Mouse (Mus musculus) urinary bladder, postnatal 14 days (tissue): ENCODE data around the gene Pdcd2l.

Experiments used
- DNase-seq: peaks from one replicate; pipeline ENCODE4 v3.0.0; 2021; ENCODE audit warnings: low spot score

Gene Pdcd2l

DNA sequence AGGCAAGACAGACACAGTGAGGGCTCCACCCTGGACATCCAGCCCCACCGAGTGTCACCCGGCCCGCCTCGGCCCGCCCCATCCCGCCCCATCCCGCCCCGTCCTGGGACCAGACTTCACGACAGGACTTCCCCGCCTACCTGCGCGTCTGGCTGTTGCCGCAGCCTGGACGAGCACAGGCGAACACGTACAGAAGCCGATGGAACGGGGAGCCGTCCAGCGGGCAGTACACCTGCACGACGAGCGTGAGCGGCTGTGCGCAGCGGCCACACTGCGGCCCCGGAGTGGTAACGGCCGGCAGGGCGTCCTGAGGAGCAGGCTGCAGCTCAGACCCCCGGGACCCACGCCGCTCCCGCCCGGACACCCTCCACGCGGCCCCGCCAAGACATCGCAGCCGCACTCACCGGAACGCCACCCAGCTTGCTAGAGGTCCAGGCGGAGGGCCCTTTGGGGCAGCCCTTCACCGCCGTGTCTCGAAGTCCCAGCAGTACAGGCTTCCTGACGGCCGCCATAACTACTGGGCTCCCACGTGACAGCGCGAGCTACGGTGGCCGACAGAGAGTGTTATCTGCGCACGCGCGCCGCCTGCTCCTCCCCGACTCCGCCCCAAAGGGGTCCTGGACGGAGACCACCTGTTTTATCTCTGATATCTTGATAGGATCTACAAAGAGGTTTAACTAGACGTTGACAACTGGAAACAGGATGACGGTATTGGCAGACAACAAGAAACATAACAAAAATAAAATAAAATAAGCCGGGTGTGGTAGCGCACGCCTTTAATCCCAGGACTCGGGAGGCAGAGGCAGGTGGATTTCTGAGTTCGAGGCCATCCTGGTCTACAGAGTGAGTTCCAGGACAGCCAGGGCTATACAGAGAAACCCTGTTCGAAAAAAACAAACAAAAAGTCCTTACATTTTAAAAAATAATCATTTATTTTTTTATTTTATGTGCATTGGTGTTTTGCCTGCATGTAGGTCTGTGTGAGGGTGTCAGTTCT lies at the start of gene Pdcd2l:
TSS of gene Pdcd2l (minus strand) at position 530 of the 997 bp plus-strand sequence.
- DNase-seq: peak; percentile 91

DNA sequence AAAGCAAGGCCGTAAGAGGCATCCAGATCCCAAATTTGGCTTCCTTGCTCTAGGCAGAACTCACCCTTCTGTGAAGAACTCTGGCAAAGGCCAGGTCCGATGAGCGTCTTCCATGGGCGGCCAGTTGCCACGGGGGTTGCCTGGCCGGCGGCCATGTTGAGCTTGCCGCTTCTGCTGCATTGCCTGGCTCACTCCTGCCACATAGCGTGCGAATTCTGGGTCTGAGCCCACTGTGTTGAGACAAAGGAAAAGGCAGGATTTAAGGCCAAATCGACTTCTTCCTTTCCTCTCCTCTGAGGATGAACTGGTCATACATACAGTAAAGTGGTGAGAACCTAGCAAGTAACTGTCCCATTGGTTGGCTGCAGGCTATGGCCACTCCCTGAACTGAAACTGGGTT lies 45.7 kb upstream of the Pdcd2l start:
- no peak for DNase-seq

- DNase-seq: no peak
Measured at GRCm38 (mm10) chr7:34238086-34238485, 41.6 kb upstream of the Pdcd2l start.

DNA sequence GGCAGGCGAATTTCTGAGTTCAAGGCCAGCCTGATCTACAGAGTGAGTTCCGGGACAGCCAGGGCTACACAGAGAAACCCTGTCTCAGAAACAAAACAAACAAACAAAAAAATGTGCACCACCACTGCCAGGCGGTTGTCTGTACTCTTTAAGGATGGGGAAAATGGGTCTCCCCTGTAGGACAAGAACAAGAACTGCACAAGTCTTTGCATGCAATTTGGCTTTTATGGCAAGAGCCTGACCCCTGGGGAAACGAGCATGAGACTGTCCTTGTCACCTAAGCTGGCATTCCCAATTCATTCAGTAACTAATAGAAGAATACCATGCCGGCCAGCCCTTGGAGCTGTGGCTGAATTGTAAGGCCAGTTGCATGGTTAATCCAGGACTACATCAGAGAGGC lies 39.1 kb upstream of the Pdcd2l start:
- no peak for DNase-seq

- DNase-seq: no peak
Measured at GRCm38 (mm10) chr7:34234610-34235561, 38.4 kb upstream of the Pdcd2l start.

DNA sequence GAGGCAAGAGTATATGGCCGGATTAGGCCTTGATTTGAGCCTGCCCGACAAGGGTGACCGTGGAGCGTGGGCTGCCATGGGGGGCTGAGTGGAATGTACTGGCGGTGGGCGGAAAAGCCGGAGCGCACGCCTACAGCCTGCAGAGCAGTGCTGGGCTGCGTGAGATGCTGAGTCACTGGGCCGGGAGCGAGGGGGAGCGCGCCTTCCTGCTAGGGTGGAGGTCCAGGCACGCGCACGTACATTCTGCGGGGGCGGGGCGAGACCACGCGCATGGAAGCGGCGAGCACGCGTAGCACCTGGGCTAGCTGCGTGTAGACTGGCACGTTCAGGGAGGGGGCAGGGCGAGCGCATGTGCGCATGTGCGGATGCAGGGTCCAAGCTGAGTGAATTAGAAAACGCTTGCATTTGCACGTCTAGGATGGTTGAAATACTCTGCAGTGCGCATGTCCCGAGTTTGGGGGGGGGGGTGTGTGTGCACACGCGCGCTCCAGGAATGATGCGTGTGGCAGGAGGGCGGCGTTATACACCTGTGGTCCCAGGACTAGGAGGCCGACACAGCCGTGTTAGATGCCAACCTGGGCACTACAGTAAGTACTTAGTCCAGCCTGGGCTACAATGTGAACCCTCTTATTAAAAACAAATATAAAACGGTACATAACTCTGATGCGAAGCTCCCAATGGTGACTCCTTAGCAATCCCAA lies 37.6 kb upstream of the Pdcd2l start:
- peak; percentile 99 for DNase-seq

- DNase-seq: no peak
Measured at GRCm38 (mm10) chr7:34232785-34233725, 36.6 kb upstream of the Pdcd2l start.

DNA sequence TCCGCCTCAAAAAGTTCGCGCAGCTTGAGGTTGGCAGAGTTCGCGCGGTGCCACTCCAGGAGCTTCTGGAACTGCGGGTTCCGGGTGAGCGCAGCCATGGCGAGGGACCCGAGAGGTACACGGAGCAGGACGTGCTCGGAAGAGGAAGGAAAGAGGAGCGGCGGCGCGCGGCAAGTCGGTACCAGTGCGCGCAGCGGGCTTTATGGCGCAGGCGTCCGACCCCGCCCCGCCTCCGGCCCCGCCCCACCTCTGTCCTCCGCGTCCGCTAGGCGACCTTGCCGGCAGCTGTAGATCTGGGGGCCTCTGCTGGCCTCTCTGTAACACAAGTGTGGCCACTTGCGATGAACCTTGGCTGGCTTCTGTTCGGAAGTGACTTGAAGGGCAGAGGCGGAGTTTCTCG lies 33.7 kb upstream of the Pdcd2l start, which contains the start of gene Gpi1:
TSS of gene Gpi1 (minus strand) at position 221 of the 400 bp plus-strand sequence.
- peak; percentile 83 for DNase-seq

- peak; percentile 56 for DNase-seq
Measured at GRCm38 (mm10) chr7:34229691-34230111, 33.2 kb upstream of the Pdcd2l start.

DNA sequence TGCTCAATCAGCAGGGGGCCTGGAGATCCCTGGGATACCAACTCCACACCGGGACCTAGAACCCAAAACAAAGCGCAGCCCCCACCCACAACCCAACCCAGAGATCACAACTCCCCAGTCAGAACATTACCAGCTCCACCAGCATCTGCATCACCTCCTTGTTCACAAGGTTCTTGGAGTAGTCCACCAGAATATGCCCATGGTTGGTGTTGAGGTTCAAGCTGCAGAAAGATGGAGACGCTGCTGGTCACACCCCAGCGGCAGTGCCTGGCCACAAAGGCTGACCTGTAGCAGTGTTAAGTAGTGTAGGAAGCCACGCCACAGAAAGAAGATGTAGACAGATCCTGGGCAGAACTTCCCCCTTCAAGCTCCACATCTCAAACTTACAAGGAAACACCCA lies 32.7 kb upstream of the Pdcd2l start:
- DNase-seq: no peak

- no peak for DNase-seq
Measured at GRCm38 (mm10) chr7:34228641-34229040, 32.2 kb upstream of the Pdcd2l start.

DNA sequence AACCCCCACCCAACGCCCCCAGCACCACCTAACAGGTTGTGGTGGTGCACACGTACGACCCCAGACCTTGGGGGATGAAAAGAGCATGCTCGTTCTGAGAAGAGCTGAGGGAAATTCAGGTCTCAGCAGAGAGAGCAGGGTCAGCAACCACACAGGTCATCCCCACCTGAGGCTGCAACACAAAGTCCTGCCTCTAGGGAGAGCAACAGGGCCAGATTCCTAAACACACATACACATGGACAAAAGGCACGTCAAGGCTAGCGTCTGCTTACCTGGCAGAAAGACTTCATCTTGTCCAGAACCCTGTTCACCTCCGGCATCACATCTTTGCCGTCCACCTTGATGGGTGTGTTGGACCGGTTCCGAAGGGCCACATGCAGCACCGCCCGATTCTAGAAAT lies 30.4 kb upstream of the Pdcd2l start:
- DNase-seq: no peak

DNA sequence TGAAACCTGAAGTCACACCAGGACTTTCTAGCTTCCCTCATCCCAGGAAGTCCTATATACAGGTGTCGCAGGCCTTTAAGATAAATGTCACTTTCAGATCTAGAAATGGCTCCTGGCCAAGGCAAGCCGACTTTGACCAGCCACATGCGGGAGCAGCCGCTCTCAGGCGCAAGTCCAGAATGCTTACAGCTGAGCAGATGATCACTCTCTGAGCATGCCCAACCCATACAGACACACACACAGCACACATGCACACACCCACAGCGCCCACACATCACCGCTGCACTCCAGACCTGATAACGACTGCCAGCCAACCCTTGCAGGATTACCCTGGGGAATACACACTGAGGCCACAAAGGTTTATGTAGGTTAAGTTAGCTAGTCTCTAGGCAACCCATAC lies 29.6 kb upstream of the Pdcd2l start:
- no peak for DNase-seq

- no peak for DNase-seq
Measured at GRCm38 (mm10) chr7:34224308-34224707, 27.8 kb upstream of the Pdcd2l start.

DNA sequence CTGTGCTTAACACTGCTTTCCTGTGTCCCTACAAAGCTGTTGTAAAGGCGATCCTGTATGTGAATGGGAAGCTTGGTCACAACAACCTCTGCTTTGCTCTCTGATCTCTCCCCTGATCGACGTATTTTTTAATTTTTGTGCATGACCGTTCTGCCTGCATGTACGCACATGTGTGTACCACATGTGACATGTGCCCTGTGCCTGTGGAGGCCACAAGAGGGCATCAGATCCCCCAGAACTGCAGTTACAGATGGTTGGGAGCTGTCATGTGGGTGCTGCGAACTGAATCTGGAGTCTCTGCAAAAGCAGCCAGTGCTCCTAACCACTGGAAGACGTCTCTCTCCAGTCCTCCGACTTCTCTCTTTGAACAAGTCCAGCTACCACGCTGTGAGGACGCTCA lies 25.9 kb upstream of the Pdcd2l start:
- DNase-seq: no peak

- DNase-seq: no peak
Measured at GRCm38 (mm10) chr7:34221594-34222250, 25.3 kb upstream of the Pdcd2l start.

DNA sequence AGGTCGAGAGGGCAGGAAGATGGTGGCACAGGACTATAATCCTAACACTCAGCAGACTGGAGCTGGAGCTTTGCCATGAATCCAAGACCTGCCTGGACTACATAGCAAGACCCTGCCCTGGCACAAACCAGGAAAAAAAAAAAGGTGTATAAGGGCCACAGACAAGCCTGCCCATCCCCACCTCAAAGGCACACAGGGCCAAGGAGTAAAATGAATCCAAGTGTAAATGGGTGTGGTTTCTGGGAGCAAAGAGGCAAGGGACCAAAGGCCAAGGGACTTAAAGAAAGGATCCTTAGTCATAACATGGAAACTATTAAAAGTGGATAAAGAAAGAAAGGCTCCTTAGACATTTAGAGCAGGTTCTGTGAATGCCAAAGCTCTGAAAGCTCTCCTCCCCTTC lies 22.0 kb upstream of the Pdcd2l start:
- DNase-seq: no peak

DNA sequence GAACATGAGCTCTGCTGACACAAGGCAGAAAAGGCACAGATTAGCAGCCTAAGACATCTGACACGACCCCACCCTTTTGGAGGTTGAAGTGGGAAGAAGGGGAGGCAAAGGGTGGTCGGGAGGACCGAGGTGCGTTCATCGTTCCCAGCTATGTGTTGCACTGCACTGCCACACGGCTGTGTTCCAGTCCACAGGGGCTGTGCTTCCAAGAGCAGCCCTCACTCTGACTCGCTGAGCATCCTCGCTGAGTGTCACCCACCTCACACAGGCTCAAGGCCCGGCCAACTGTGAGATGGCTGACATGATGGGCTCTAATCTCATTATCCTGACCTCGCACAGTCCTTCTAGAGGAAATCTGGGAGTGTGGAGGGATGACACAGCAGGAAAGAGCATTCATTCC lies 20.0 kb upstream of the Pdcd2l start:
- no peak for DNase-seq

- DNase-seq: no peak
Measured at GRCm38 (mm10) chr7:34215481-34215880, 19.0 kb upstream of the Pdcd2l start.

- DNase-seq: no peak
Measured at GRCm38 (mm10) chr7:34214644-34215043, 18.2 kb upstream of the Pdcd2l start.
